Mouse (Mus musculus) ES-E14 (cell line): ENCODE results near the gene Abhd10.

ENCODE experiments used
- CHD2 ChIP-seq: IDR thresholded peaks from 2 replicates; pipeline ENCODE4 v1.6.1; 2014; ENCODE audit warnings: mild to moderate bottlenecking, low read depth, low read length, inconsistent platforms
- HCFC1 ChIP-seq: IDR thresholded peaks from 2 replicates; pipeline ENCODE4 v1.6.1; 2012; ENCODE audit warnings: low read length, inconsistent platforms, borderline replicate concordance; ENCODE audit not compliant: insufficient read depth
- MAFK ChIP-seq: IDR thresholded peaks from 2 replicates; pipeline ENCODE4 v1.6.1; 2014; ENCODE audit warnings: mild to moderate bottlenecking, low read depth, low read length, inconsistent platforms; ENCODE audit not compliant: insufficient read depth
- ZC3H11A ChIP-seq: IDR thresholded peaks from 2 replicates; pipeline ENCODE4 v1.6.1; 2012; ENCODE audit warnings: low read depth, mild to moderate bottlenecking, inconsistent platforms, low read length, borderline replicate concordance
- ZNF384 ChIP-seq: IDR thresholded peaks from 2 replicates; pipeline ENCODE4 v1.6.1; 2012; ENCODE audit warnings: low read depth, low read length, inconsistent platforms

DNA sequence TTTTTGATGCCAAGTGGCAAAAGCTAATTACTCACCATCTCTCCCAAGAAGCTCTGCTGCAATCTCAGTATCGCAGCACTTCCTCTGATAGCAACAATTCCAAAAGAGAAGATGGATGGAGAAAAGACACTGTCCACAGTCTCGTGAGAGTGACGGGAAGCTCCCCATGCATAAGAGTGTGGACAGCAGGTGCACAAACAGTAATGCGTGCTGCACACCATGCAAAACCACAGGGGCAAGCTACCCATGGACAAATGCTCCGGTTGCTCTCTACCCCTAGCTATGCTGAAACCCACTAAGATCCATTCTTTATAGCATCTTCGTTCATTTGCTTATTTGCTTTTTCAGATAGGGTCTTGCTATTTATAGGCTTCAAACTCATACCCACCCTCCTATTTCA, 28.2 kb upstream of the Abhd10 start:
- TF ChIP-seq MAFK (no peak), ZC3H11A (no peak), ZNF384 (no peak), CHD2 (no peak), HCFC1 (no peak)
